Mouse (Mus musculus): ENCODE results near the gene Zic4. TPM values are rescaled to one million over a fixed set of nuclear protein-coding genes. Genes with fewer than 3 reads are reported as not detected.

Gene Zic4
- total RNA-seq, 1 experiment: not detected

DNA sequence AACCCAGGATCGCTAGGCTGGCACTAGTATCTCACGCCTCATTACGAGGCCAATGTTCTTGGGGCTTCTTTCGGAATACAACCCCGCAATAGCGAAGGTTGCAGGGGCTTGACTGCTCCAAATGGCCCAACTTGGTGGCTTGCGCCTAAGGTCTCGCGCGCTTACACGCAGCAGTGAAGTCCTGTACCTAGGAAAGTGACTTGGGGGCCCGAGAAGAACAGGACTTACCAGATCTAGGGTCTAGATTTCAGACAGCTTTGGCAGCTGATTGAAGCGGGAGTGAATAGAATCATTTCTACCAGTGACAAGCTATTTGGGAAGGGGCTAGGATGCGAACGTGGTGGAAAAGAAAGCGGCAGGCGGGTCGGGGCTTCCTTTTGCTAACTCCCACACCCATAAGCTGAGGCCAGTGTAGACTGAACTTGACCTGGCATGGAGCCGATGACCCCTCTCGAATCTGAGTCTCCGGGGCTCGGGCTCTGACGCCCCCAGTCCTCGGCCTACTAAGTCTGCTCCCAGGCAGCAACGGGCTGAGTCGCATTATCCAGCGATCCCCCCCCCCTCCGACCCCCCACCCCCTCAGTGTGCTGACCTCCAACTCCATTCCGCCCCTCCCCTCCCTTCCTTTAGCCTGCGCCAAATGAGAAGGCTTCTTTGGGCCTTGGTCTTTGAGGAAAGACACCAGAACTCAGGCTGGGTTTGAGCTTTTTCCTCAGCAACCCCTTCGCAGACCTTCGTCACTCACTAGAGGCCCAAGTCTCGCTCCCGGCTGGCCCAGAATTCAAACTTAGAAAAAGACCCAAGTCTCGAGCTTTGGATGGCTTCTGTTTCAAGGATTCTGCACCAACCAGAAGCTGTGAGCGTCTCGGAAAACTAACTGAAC, 8.4 kb upstream of the Zic4 start:
- no peak overlapping the region for H3K4me3 ChIP-seq (ENCODE audit: insufficient read depth in 1 of 2, low read depth in 1 of 2, low read length in 2 of 2, poor library complexity in 1 of 2, severe bottlenecking in 1 of 2)
- no peak overlapping the region for H3K27ac ChIP-seq (ENCODE audit: insufficient read depth, low read depth, low read length, poor library complexity, severe bottlenecking)
- no peak for DNase-seq (ENCODE audit: low read depth, low spot score)
- in situ Hi-C loops (cut with MboI; ENCODE audit: low sequenced_read_pairs in 2 of 2, unreplicated experiment in 2 of 2): loop anchor here in 1 of 2 experiments (25.0 kb wide), 1 partner anchor 1441 kb away; the partner anchor contains the start of gene Rasgrf1
- H3K36me3 ChIP-seq (ENCODE audit: control insufficient read depth, insufficient read depth, low read length, poor library complexity, severe bottlenecking): no peaks in the 10 kb centered on the region
- TF ChIP-seq ZC3H11A (IDR thresholded peaks at IDR 0.05; ENCODE audit: borderline replicate concordance, low read depth, low read length) (no peak), MAFK (IDR thresholded peaks at IDR 0.05; ENCODE audit: insufficient read depth, low read depth, low read length) (no peak), ZNF384 (IDR thresholded peaks at IDR 0.05; ENCODE audit: low read depth, low read length) (no peak), CHD2 (IDR thresholded peaks at IDR 0.05; ENCODE audit: low read depth, low read length) (no peak), HCFC1 (IDR thresholded peaks at IDR 0.05; ENCODE audit: borderline replicate concordance, insufficient read depth, low read length) (no peak)
- H3K9me3 ChIP-seq (ENCODE audit: control insufficient read depth, insufficient read depth, low read depth, low read length): no peaks in the 10 kb centered on the region
- peaks cover 0 to 5% of the 10 kb centered on the region in 2 experiments; a peak in 1 of 4 replicates for H3K4me1 ChIP-seq (ENCODE audit: control insufficient read depth in 2 of 2, insufficient read depth in 2 of 2, low read length in 2 of 2, poor library complexity in 1 of 2)
- no peak overlapping the region for H3K9ac ChIP-seq (ENCODE audit: insufficient read depth, low read depth, low read length, poor library complexity, severe bottlenecking)

DNA sequence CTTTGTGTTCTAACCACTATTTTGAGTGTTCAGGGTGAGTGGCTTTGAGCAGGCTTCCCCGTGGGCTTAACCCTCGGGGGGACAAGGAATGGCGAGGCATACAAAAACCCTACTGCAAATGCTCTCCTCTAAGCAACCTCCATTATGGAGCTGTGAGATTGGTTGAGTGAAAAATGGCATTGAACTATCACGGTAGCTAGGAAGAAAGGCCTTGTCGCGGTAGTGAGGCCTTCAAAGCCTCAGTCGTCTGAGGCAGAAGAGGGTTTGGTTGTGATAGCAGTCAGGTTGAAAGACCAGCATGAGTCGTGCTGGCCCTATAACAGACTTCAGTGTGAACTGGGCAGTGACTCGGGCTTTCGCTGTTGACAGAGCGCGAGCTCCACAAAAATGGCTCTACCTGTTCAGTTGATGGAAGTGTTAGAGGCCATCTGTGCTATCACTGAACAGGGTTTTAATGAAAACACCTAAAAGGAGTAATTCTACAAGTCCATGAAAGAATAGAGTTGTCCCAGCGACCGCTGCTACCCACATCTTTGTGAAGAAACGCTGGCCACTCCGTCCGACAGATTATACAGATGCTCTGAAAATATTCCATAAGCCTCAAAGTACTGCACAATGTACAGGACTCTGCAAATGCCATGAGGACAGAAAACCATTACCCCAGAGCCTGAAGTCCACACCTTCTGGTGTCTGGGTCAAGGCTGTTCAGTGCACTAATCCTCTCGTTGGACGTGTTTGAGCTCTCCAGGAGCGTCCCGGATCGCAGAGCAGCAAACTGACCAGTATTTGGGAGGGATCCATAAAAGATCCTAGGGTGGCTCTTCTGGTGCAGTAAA, 7.6 kb upstream of the Zic4 start:
- Histone ChIP-seq H3K4me1 (ENCODE audit: control insufficient read depth in 2 of 2, insufficient read depth in 2 of 2, low read length in 2 of 2, poor library complexity in 1 of 2) (peaks cover 0 to 5% of the 10 kb centered on the region in 2 experiments; a peak in 1 of 4 replicates), H3K36me3 (ENCODE audit: control insufficient read depth, insufficient read depth, low read length, poor library complexity, severe bottlenecking) (no peaks in the 10 kb centered on the region), H3K9ac (ENCODE audit: insufficient read depth, low read depth, low read length, poor library complexity, severe bottlenecking) (no peak overlapping the region), H3K27ac (ENCODE audit: insufficient read depth, low read depth, low read length, poor library complexity, severe bottlenecking) (no peak overlapping the region), H3K4me3 (ENCODE audit: insufficient read depth in 1 of 2, low read depth in 1 of 2, low read length in 2 of 2, poor library complexity in 1 of 2, severe bottlenecking in 1 of 2) (no peak overlapping the region), H3K9me3 (ENCODE audit: control insufficient read depth, insufficient read depth, low read depth, low read length) (no peaks in the 10 kb centered on the region)
- no peak for DNase-seq (ENCODE audit: low read depth, low spot score)
- in situ Hi-C loops (cut with MboI; ENCODE audit: low sequenced_read_pairs in 2 of 2, unreplicated experiment in 2 of 2): loop anchor here in 1 of 2 experiments (25.0 kb wide), 1 partner anchor 1442 kb away; the partner anchor contains the start of gene Rasgrf1
- TF ChIP-seq MAFK (IDR thresholded peaks at IDR 0.05; ENCODE audit: insufficient read depth, low read depth, low read length) (no peak), ZC3H11A (IDR thresholded peaks at IDR 0.05; ENCODE audit: borderline replicate concordance, low read depth, low read length) (no peak), CHD2 (IDR thresholded peaks at IDR 0.05; ENCODE audit: low read depth, low read length) (no peak), ZNF384 (IDR thresholded peaks at IDR 0.05; ENCODE audit: low read depth, low read length) (no peak), HCFC1 (IDR thresholded peaks at IDR 0.05; ENCODE audit: borderline replicate concordance, insufficient read depth, low read length) (no peak)

DNA sequence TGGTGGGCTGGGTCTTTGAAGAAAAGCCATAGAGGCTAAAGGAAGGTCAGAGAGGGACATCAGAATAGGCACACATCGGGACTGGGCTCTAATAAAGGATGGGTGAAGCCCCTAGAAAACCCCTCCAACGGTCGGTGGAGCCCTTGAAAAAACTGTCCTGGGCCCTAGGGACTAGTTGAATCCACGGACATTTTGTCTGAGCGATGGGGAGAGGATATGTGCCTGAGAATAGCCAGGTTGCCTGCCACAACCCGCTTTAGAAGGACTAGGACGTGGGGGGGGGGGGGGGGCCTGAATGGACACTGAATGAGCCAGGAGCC, 7.0 kb upstream of the Zic4 start:
- H3K9ac ChIP-seq (ENCODE audit: insufficient read depth, low read depth, low read length, poor library complexity, severe bottlenecking): no peak overlapping the region; the same call in 1 of the 2 replicates
- peaks cover 0 to 5% of the 10 kb centered on the region in 2 experiments; a peak in 1 of 4 replicates for H3K4me1 ChIP-seq (ENCODE audit: control insufficient read depth in 2 of 2, insufficient read depth in 2 of 2, low read length in 2 of 2, poor library complexity in 1 of 2)
- no peaks in the 10 kb centered on the region for H3K36me3 ChIP-seq (ENCODE audit: control insufficient read depth, insufficient read depth, low read length, poor library complexity, severe bottlenecking)
- H3K4me3 ChIP-seq (ENCODE audit: insufficient read depth in 1 of 2, low read depth in 1 of 2, low read length in 2 of 2, poor library complexity in 1 of 2, severe bottlenecking in 1 of 2): peak overlapping the region; percentile 14 to 51; a peak in 3 of 4 replicates
- in situ Hi-C loops (cut with MboI; ENCODE audit: low sequenced_read_pairs in 2 of 2, unreplicated experiment in 2 of 2): loop anchor here in 1 of 2 experiments (25.0 kb wide), 1 partner anchor 1443 kb away; the partner anchor contains the start of gene Rasgrf1
- H3K9me3 ChIP-seq (ENCODE audit: control insufficient read depth, insufficient read depth, low read depth, low read length): no peaks in the 10 kb centered on the region
- TF ChIP-seq MAFK (IDR thresholded peaks at IDR 0.05; ENCODE audit: insufficient read depth, low read depth, low read length) (no peak), HCFC1 (IDR thresholded peaks at IDR 0.05; ENCODE audit: borderline replicate concordance, insufficient read depth, low read length) (no peak), ZNF384 (IDR thresholded peaks at IDR 0.05; ENCODE audit: low read depth, low read length) (no peak), ZC3H11A (IDR thresholded peaks at IDR 0.05; ENCODE audit: borderline replicate concordance, low read depth, low read length) (no peak), CHD2 (IDR thresholded peaks at IDR 0.05; ENCODE audit: low read depth, low read length) (no peak)
- H3K27ac ChIP-seq (ENCODE audit: insufficient read depth, low read depth, low read length, poor library complexity, severe bottlenecking): no peak overlapping the region
- no peak for DNase-seq (ENCODE audit: low read depth, low spot score)

DNA sequence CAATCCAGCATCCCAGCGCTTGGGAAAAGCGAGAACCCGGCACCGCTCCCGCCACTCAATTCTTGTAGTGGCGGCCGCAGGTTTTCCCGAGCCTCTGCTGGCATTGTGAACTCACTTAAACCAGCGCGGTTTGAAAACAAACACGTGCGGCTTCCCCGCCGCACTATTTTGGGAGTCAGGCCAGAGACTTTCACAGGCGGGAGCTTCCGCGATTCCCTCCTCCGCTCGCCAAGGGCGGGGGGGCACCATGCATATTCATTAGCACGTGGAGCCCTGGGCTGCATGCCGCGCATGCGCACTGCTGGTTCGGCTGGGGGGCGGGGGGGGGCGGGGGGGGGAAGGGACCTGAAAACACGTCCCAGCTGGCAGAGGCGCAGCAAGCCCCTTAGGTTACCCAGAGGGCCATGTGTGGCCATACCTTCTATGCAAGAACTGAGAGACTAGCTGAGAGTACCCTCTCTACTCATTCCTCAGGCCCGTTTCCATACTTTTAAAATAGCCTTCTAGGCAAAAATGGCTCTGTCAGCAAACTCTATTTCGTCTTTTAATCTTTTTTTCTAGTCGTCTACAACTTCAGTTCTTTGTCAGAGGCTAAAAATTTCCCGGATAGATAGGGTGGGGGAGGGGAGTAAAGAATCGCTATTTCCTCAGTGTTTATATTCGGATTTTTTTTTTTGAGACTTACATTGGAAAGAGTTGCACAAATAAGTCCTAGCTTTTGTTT, 6.4 kb upstream of the Zic4 start:
- no peaks in the 10 kb centered on the region for H3K9me3 ChIP-seq (ENCODE audit: control insufficient read depth, insufficient read depth, low read depth, low read length)
- no peak for DNase-seq (ENCODE audit: low read depth, low spot score)
- H3K9ac ChIP-seq (ENCODE audit: insufficient read depth, low read depth, low read length, poor library complexity, severe bottlenecking): no peak overlapping the region; the same call in 1 of the 2 replicates
- no peak for TF ChIP-seq HCFC1 (IDR thresholded peaks at IDR 0.05; ENCODE audit: borderline replicate concordance, insufficient read depth, low read length)
- no peak for TF ChIP-seq ZNF384 (IDR thresholded peaks at IDR 0.05; ENCODE audit: low read depth, low read length)
- no peak for TF ChIP-seq CHD2 (IDR thresholded peaks at IDR 0.05; ENCODE audit: low read depth, low read length)
- 0 out of 2 replicates have a peak, but pooled peaks have one; percentile 56 for TF ChIP-seq MAFK (IDR thresholded peaks at IDR 0.05; ENCODE audit: insufficient read depth, low read depth, low read length)
- H3K36me3 ChIP-seq (ENCODE audit: control insufficient read depth, insufficient read depth, low read length, poor library complexity, severe bottlenecking): no peaks in the 10 kb centered on the region
- H3K4me3 ChIP-seq (ENCODE audit: insufficient read depth in 1 of 2, low read depth in 1 of 2, low read length in 2 of 2, poor library complexity in 1 of 2, severe bottlenecking in 1 of 2): peak overlapping the region; percentile 14 to 51; a peak in 3 of 4 replicates
- in situ Hi-C loops (cut with MboI; ENCODE audit: low sequenced_read_pairs in 2 of 2, unreplicated experiment in 2 of 2): loop anchor here in 1 of 2 experiments (25.0 kb wide), 1 partner anchor 1443 kb away; the partner anchor contains the start of gene Rasgrf1
- H3K27ac ChIP-seq (ENCODE audit: insufficient read depth, low read depth, low read length, poor library complexity, severe bottlenecking): no peak overlapping the region
- peaks cover 0 to 5% of the 10 kb centered on the region in 2 experiments; a peak in 1 of 4 replicates for H3K4me1 ChIP-seq (ENCODE audit: control insufficient read depth in 2 of 2, insufficient read depth in 2 of 2, low read length in 2 of 2, poor library complexity in 1 of 2)
